Mouse (Mus musculus): Measurements from ENCODE around the gene H6pd.

DNA sequence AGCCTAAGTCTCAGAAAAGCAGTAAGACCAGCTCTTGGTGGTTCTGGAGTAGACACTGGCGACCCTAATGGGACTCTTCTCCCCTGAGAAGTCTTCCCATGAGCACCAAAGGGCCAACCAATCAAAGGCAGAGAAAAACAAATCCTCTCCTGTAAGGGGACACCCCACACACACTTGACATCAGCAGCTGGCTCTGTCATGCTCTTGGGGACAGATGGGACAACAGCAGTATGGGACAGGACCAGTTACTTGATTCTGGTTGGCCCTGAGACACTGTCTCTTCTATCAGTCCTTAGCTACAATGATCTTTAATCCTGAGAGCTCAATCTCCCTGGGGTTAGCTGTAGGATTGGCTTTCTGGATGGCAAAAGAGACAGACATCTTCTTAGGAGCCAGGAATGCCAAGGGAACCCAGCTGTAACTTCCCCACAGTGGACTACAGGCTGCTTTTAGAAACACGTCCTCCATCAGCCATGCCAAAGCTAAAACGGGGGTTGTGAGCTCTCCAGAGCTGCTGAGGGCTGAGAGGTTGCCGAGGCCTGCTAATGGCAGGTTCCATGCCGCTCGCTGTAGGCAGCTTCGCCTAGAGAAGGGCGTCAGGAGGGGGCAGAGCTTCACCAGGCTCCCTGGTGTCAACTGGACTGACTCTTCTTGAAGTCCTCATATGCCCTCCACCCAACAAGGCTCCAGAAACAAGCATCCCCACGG is 76.6 kb downstream of the H6pd start:
- TF ChIP-seq CTCF (IDR thresholded peaks at IDR 0.05; ENCODE audit: insufficient read depth, low read length) (no peak), POLR2A (IDR thresholded peaks at IDR 0.05; ENCODE audit: borderline replicate concordance, extremely low read depth, low read depth, low read length) (no peak)
